Mouse (Mus musculus) induced T-regulatory cell, adult 2 months (primary cell): ENCODE measurements at regions not wholly inside any gene's neighbourhood (a gene's known extent, or its start where the extent isn't known, plus 50 kb on each side); places are given as distances from the start of the nearest gene placed in this dataset.
A peak's percentile ranks its signal among the peaks of the same experiment; 100 is the strongest.

Experiments
- DNase-seq: peaks from one replicate; pipeline ENCODE4 v3.0.0-alpha.2; 2012; ENCODE audit warnings: low read depth

- DNase-seq = no peak
These were observed 305.7 kb downstream of the Gadd45g start for GRCm38 (mm10) chr13:52152221-52152620.

- DNase-seq = no peak
These were observed 306.6 kb downstream of the Gadd45g start for GRCm38 (mm10) chr13:52153030-52153429.

GRCm38 (mm10) chr13:52153576-52153975 is 307.1 kb downstream of the Gadd45g start:
- DNase-seq = no peak

GRCm38 (mm10) chr13:52154111-52154843 is 307.8 kb downstream of the Gadd45g start:
- no peak for DNase-seq

- no peak for DNase-seq
These were observed 308.5 kb downstream of the Gadd45g start for GRCm38 (mm10) chr13:52154844-52155587.

GRCm38 (mm10) chr13:52155588-52156086 is 309.2 kb downstream of the Gadd45g start:
- DNase-seq = peak; percentile 47

GRCm38 (mm10) chr13:52162676-52163075 is 316.2 kb downstream of the Gadd45g start:
- DNase-seq = no peak

- DNase-seq = peak; percentile 16
These were observed 319.1 kb downstream of the Gadd45g start for GRCm38 (mm10) chr13:52165531-52165930.

GRCm38 (mm10) chr13:52167968-52168367 is 321.5 kb downstream of the Gadd45g start:
- DNase-seq = peak; percentile 12

- no peak for DNase-seq
These were observed 326.3 kb downstream of the Gadd45g start for GRCm38 (mm10) chr13:52172706-52173346.

GRCm38 (mm10) chr13:52175665-52176064 is 329.2 kb downstream of the Gadd45g start:
- DNase-seq = no peak

GRCm38 (mm10) chr13:52179977-52180376 is 333.5 kb downstream of the Gadd45g start:
- DNase-seq = no peak

GRCm38 (mm10) chr13:52183635-52184034 is 337.2 kb downstream of the Gadd45g start:
- DNase-seq = no peak

GRCm38 (mm10) chr13:52185574-52185973 is 339.1 kb downstream of the Gadd45g start:
- DNase-seq = no peak

- DNase-seq = no peak
These were observed 341.5 kb downstream of the Gadd45g start for GRCm38 (mm10) chr13:52187841-52188604.

- DNase-seq = no peak
These were observed 342.1 kb downstream of the Gadd45g start for GRCm38 (mm10) chr13:52188605-52189003.

GRCm38 (mm10) chr13:52189382-52189923 is 341.6 kb downstream of the Diras2 start:
- DNase-seq = no peak

- DNase-seq = no peak
These were observed 340.8 kb downstream of the Diras2 start for GRCm38 (mm10) chr13:52190256-52190655.

- DNase-seq = no peak
These were observed 340.1 kb downstream of the Diras2 start for GRCm38 (mm10) chr13:52190848-52191590.

GRCm38 (mm10) chr13:52196917-52197316 is 334.2 kb downstream of the Diras2 start:
- no peak for DNase-seq
